10 mouse cellular contexts compared by ENCODE assay signal in genomic region chr6:41542983-41543382, GRCm38 (mm10). TPM values are rescaled to one million over a fixed set of nuclear protein-coding genes. Genes with fewer than 3 reads are reported as not detected.
A peak's percentile ranks its signal among the peaks of the same experiment; 100 is the strongest.
DNase-seq lines count a peak whose midpoint lies in the region; ATAC-seq and TF ChIP-seq lines count a peak whose summit lies in the region.
"Had no signal": no experiment of that assay in that cellular context is flagged by ENCODE, and none has a peak within 500 bp of the region (broad histone marks: within the 10 kb centered on the region; RNA-seq: fewer than 3 reads in every experiment).

No protein-coding gene starts in this region.

- no peak for TF ChIP-seq POLR2A in olfactory bulb, adult 2 months (IDR thresholded peaks at IDR 0.05; ENCODE audit: insufficient read depth, low read depth, low read length)

- H3K9me3 ChIP-seq in lung, embryonic 15.5 days, result no peaks in the 10 kb centered on the region
- H3K9me3 ChIP-seq in intestine, embryonic 14.5 days (ENCODE audit: control insufficient read depth, low read length), result no peaks in the 10 kb centered on the region

- TF ChIP-seq CTCF in olfactory bulb, adult 2 months (IDR thresholded peaks at IDR 0.05; ENCODE audit: insufficient read depth, low read depth, low read length), result no peak

- peak overlapping the region; percentile 47 for H3K4me2 ChIP-seq in lung, embryonic 15.5 days
- H3K4me2 ChIP-seq in intestine, embryonic 14.5 days (ENCODE audit: low read length), result peak overlapping the region; percentile 46; the same call in 1 of the 2 replicates

- no peak overlapping the region for H3K27ac ChIP-seq in lung, embryonic 15.5 days
- no peak overlapping the region for H3K27ac ChIP-seq in intestine, embryonic 14.5 days (ENCODE audit: low read depth)
- H3K27ac ChIP-seq in olfactory bulb, adult 2 months (ENCODE audit: insufficient read depth, low read depth, low read length), result no peak overlapping the region

- 6% methylated on average over 3 of the region's 3 CpGs for WGBS in lung, embryonic 15.5 days
- 28% methylated on average over 3 of the region's 3 CpGs for WGBS in intestine, embryonic 14.5 days
- WGBS in olfactory bulb, adult 2 months, result 15% methylated on average over 3 of the region's 3 CpGs

- no peak overlapping the region for H3K9ac ChIP-seq in lung, embryonic 15.5 days
- no peak overlapping the region for H3K9ac ChIP-seq in intestine, embryonic 14.5 days (ENCODE audit: low read length)

- no peak overlapping the region for H3K4me3 ChIP-seq in lung, embryonic 15.5 days
- H3K4me3 ChIP-seq in intestine, embryonic 14.5 days (ENCODE audit: low read depth, low read length), result no peak overlapping the region
- H3K4me3 ChIP-seq in olfactory bulb, adult 2 months (ENCODE audit: insufficient read depth, low read depth, low read length), result peak overlapping the region; percentile 17; the same call in 1 of the 2 replicates

- no peaks in the 10 kb centered on the region for H3K36me3 ChIP-seq in lung, embryonic 15.5 days
- no peaks in the 10 kb centered on the region for H3K36me3 ChIP-seq in intestine, embryonic 14.5 days (ENCODE audit: control insufficient read depth, insufficient read depth, low read length)

- no peak for ATAC-seq in CD4-positive, CD25-positive, alpha-beta regulatory T cell, adult 4 months
- ATAC-seq in lung, embryonic 15.5 days (ENCODE audit: borderline replicate concordance, extremely low read depth, low FRiP score, low TSS enrichment), result no peak
- ATAC-seq in intestine, embryonic 14.5 days (replicated peaks; ENCODE audit: low FRiP score, low TSS enrichment, low read depth), result no peak
- ATAC-seq in inflammation-experienced regulatory T-cells, adult 6 months, result no peak

- H3K27me3 ChIP-seq in lung, embryonic 15.5 days, result peaks cover 7% of the 10 kb centered on the region; the same call in 1 of the 2 replicates
- H3K27me3 ChIP-seq in intestine, embryonic 14.5 days (replicated peaks; ENCODE audit: control insufficient read depth, insufficient read depth, low read length), result peaks cover 12% of the 10 kb centered on the region

- DNase-seq in CD4-positive, CD25-positive, alpha-beta regulatory T cell, adult 2 months (ENCODE audit: low read depth, low spot score), result peak; percentile 30
- DNase-seq in lung, postnatal 25 days (ENCODE audit: low spot score), result no peak
- DNase-seq in intestine, embryonic 14.5 days (ENCODE audit: low spot score), result no peak
- no peak for DNase-seq in gastrocnemius, adult 18-20 months (ENCODE audit: low spot score)

- no peaks in the 10 kb centered on the region for H3K4me1 ChIP-seq in lung, embryonic 15.5 days
- H3K4me1 ChIP-seq in intestine, embryonic 14.5 days (replicated peaks; ENCODE audit: control insufficient read depth, insufficient read depth, low read length), result no peaks in the 10 kb centered on the region
- peaks cover 9% of the 10 kb centered on the region for H3K4me1 ChIP-seq in olfactory bulb, adult 2 months (ENCODE audit: control insufficient read depth, insufficient read depth, low read length)

RNA-seq across cellular contexts. Expression of gene Prss2, which starts 21.4 kb away (rescaled TPM):
- polyA plus RNA-seq in CD4-positive, CD25-positive, alpha-beta regulatory T cell, adult 4 months (2017; shearing (Covaris generic)), result 1 to 10 TPM; 2.0 to 3.1 TPM
- 0.54 TPM in 1 of 2 replicates, not detected in the other for polyA plus RNA-seq in lung, embryonic 15.5 days (2015; fragmentation: Nextera tagmentation; extraction: Ambion mirVana)
- polyA plus RNA-seq in intestine, embryonic 14.5 days (2014; fragmentation: Nextera tagmentation; extraction: Ambion mirVana), result 14.1 TPM in 1 of 2 replicates, not detected in the other
- polyA plus RNA-seq in olfactory bulb, adult 2 months (2012; ENCODE audit: insufficient read depth, insufficient read length, low replicate concordance, missing spikeins), result not detected in 2 replicates
- total RNA-seq in gastrocnemius, adult 18-20 months (2021), result not detected
- polyA plus RNA-seq in inflammation-experienced regulatory T-cells, adult 6 months (2017; shearing (Covaris generic)), result 1 to 10 TPM in 2 of 3 experiments, under 1 TPM in 1; 0.45 to 4.0 (median 2.7) TPM
- total RNA-seq: layer of hippocampus, adult 18-20 months; monocyte, adult 5-6 weeks had no signal
